Mouse (Mus musculus) liver, embryonic 15.5 days (tissue): Measurements from ENCODE around the gene Taf7l. TPM values are rescaled to one million over a fixed set of nuclear protein-coding genes. Genes with fewer than 3 reads are reported as not detected.

Experiments used
- ATAC-seq: fragments of 200-750 bp; cut with Nextera tagmentation; 2 replicates; pipeline ENCODE4 v1.8.0; 2017; ENCODE audit warnings: moderate number of reproducible peaks, mild to moderate bottlenecking, moderate library complexity; ENCODE audit not compliant: insufficient read depth
- H3K27ac ChIP-seq: fragments of 300-500 bp; sonication (generic); replicated peaks from 2 replicates; pipeline ENCODE4 v1.5.1; 2015; ENCODE audit warnings: mild to moderate bottlenecking, inconsistent platforms
- H3K27me3 ChIP-seq: fragments of 300-500 bp; sonication (generic); 2 replicates; pipeline ENCODE4 v1.6.1; 2015; ENCODE audit warnings: mild to moderate bottlenecking, inconsistent platforms
- H3K36me3 ChIP-seq: fragments of 300-500 bp; sonication (generic); replicated peaks from 2 replicates; pipeline ENCODE4 v1.6.1; 2015; ENCODE audit warnings: moderate library complexity, mild to moderate bottlenecking, inconsistent platforms
- H3K4me1 ChIP-seq: fragments of 300-500 bp; sonication (generic); replicated peaks from 2 replicates; pipeline ENCODE4 v1.6.1; 2015; ENCODE audit warnings: inconsistent platforms
- H3K4me2 ChIP-seq: fragments of 300-500 bp; sonication (generic); 2 replicates; pipeline ENCODE4 v1.6.1; 2015; ENCODE audit warnings: moderate library complexity, mild to moderate bottlenecking, inconsistent platforms
- H3K4me3 ChIP-seq: fragments of 300-500 bp; sonication (generic); replicated peaks from 2 replicates; pipeline ENCODE4 v1.5.1; 2015; ENCODE audit warnings: mild to moderate bottlenecking, inconsistent platforms
- H3K9ac ChIP-seq: fragments of 300-500 bp; sonication (generic); 2 replicates; pipeline ENCODE4 v1.6.1; 2015; ENCODE audit warnings: moderate library complexity, mild to moderate bottlenecking, inconsistent platforms
- H3K9me3 ChIP-seq: fragments of 300-500 bp; sonication (generic); replicated peaks from 2 replicates; pipeline ENCODE4 v1.6.1; 2016; ENCODE audit warnings: inconsistent platforms
- WGBS: fragments of 180-500 bp; shearing (Covaris S2); methylation state at CpG from one replicate; pipeline ENCODE4 v1.1.7; 2015; ENCODE audit warnings: mixed read lengths; ENCODE audit not compliant: insufficient replicate concordance; 5-methylcytosine and 5-hydroxymethylcytosine counted together
- polyA plus RNA-seq: library from polyadenylated mRNA; unstranded; fragments of >200 nt; fragmentation: Nextera tagmentation; extraction: Ambion mirVana; gene quantifications from 2 replicates; pipeline ENCODE4 v1.2.1, GENCODE M21; 2015

Gene Taf7l
- polyA plus RNA-seq, 1 experiment from 2014 or later = not detected

DNA sequence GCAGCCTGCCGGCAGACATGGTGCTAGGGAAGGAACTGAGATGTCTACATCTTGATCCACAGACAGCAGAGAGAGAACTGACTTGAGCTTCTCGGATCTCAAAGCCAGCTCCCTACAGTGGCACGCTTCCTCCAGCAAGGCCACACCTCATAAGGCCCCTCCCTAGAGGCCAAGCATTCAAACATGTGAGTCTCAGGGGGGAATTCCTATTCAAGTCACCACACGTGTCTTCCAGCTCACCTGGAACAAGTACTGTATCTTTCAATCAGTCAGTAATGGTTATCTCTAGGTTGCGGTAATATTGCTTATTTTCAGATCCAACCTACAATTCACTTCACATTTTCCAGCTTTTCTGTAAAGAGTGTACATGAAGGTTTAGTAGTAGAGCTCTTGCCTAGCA, 56.2 kb downstream of the Taf7l start:
- 63% methylated on average over 5 of the region's 5 CpGs for WGBS
- H3K27me3 ChIP-seq = no peaks in the 10 kb centered on the region
- no peaks in the 10 kb centered on the region for H3K36me3 ChIP-seq
- H3K9ac ChIP-seq = no peak overlapping the region
- H3K4me3 ChIP-seq = no peak overlapping the region
- no peak overlapping the region for H3K4me2 ChIP-seq
- no peak for ATAC-seq
- no peaks in the 10 kb centered on the region for H3K4me1 ChIP-seq
- no peaks in the 10 kb centered on the region for H3K9me3 ChIP-seq
- no peak overlapping the region for H3K27ac ChIP-seq

DNA sequence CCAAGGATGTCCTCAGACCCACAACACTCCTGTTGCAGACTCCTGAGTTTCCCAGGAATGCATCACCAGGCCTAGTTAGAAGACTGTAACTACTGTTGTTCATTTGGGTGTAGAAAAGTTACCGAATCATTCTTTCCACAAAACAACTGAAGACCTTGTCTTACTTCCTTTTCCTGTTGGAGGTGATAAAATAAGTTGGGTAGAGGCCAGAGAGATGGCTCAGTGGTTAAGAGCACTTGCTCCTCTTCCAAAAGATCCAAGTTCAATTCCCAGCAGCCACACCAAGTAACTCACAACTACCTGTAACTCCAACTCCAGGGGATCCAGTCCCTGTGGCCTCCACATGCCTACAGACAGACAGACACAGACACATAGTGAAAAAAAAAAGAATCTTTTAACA, 64.2 kb downstream of the Taf7l start:
- H3K27ac ChIP-seq = no peak overlapping the region
- no peaks in the 10 kb centered on the region for H3K4me1 ChIP-seq
- no peaks in the 10 kb centered on the region for H3K27me3 ChIP-seq
- no peaks in the 10 kb centered on the region for H3K36me3 ChIP-seq
- no peak overlapping the region for H3K4me3 ChIP-seq
- H3K9ac ChIP-seq = no peak overlapping the region
- ATAC-seq = no peak
- WGBS = 21% methylated on average over 1 of the region's 1 CpGs
- H3K4me2 ChIP-seq = no peak overlapping the region
- H3K9me3 ChIP-seq = no peaks in the 10 kb centered on the region

Other genes with a start within 250 kb of the Taf7l start
- 8.2 and 8.9 TPM in 2 replicates for gene Trmt2b, start 199.5 kb downstream of the Taf7l start, polyA plus RNA-seq
- 0.62 and 0.85 TPM in 2 replicates for gene Tmem35a, start 181.3 kb downstream of the Taf7l start, polyA plus RNA-seq
- gene Cenpi, start 168.4 kb downstream of the Taf7l start, polyA plus RNA-seq = 17.9 and 23.8 TPM in 2 replicates
- gene Drp2, start 71.9 kb downstream of the Taf7l start, polyA plus RNA-seq = 0.09 and 0.15 TPM in 2 replicates
- gene Timm8a1, start 65.4 kb upstream of the Taf7l start, polyA plus RNA-seq = 71.0 and 76.1 TPM in 2 replicates
- gene Btk, start 107.1 kb upstream of the Taf7l start, polyA plus RNA-seq = 12.9 and 15.1 TPM in 2 replicates
- gene Rpl36a, start 109.2 kb upstream of the Taf7l start, polyA plus RNA-seq = 193 and 254 TPM in 2 replicates
- 3.3 and 5.0 TPM in 2 replicates for gene Gla, start 124.6 kb upstream of the Taf7l start, polyA plus RNA-seq
- 76.6 and 78.9 TPM in 2 replicates for gene Hnrnph2, start 124.7 kb upstream of the Taf7l start, polyA plus RNA-seq
- gene Armcx4, start 210.0 kb upstream of the Taf7l start, polyA plus RNA-seq = 0.32 and 0.33 TPM in 2 replicates
- gene Armcx1, start 241.5 kb upstream of the Taf7l start, polyA plus RNA-seq = 4.9 and 5.7 TPM in 2 replicates